Mouse (Mus musculus): Measurements from ENCODE around the gene Olfr9. TPM values are rescaled to one million over a fixed set of nuclear protein-coding genes. Genes with fewer than 3 reads are reported as not detected.
"Not testable (repeated sequence)": the region's sequence is repeated elsewhere in the genome, so short reads cannot be mapped to it uniquely, and the experiment has no call there.

The Olfr9 gene
- not detected for polyA plus RNA-seq (2012; fragmentation: generic; extraction: Trizol)

DNA sequence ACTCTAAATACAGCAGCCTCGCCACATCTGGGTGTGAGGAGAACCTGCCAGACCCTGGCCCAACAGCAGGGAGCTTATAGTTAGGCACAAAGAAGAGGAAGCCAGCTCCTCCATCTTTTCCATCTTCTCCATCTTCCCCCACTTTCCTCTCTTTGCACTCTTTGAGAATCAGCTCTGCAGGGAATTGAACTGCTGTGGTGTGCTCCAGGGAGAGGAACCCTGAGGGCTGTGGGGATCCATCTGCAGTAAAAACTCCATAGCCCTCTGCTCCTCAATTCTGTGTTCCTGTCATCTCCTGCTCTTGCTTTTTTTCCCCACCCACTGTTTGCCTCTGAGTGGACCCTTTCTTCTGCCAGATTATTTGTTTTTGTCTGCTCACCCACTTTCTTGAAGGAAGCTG lies at the start of gene Olfr9:
Gene Olfr9, plus strand, starts transcription at position 301 of the 400 bp plus-strand sequence.
- not testable (repeated sequence) for H3ac ChIP-seq (ENCODE audit: control insufficient read depth, insufficient read length); H3K4me2 ChIP-seq (ENCODE audit: low read depth); H3K79me2 ChIP-seq (ENCODE audit: control insufficient read depth, insufficient read depth); H3K27me3 ChIP-seq (ENCODE audit: control insufficient read depth, insufficient read depth, insufficient read length); H3K36me3 ChIP-seq (ENCODE audit: control insufficient read depth, insufficient read depth); H3K4me3 ChIP-seq

DNA sequence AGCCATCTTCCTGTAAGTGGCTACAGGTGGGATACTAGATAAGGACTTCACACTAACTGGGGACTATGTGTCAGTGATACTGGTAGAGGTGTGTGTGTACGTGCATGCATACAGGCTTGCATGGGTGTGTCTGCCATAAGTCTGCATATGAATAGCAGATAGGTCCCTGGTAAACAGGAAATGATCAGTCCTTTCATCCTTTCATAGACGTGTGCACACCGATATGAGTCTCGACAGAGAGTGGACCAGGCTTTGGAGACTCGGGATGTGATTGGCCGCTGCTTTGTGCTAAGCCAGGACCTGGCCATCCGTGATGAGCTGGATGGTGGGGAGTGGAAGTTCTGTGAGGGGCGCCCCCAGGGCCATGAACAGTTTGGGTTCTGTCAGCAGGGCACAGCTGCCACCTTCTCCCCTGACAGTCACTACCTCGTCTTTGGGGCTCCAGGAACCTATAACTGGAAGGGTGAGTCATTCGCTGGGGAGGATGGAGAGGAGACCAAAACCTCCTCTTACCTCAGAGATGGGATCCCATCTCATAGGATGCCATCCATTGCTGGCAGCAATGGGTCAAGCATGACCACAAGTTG lies 48.7 kb upstream of the Olfr9 start:
- Histone ChIP-seq H3K36me3 (ENCODE audit: control insufficient read depth, insufficient read depth) (peaks cover 52% of the 10 kb centered on the region), H3ac (ENCODE audit: control insufficient read depth, insufficient read length) (no peak overlapping the region), H3K4me2 (ENCODE audit: low read depth) (no peak overlapping the region), H3K4me3 (no peak overlapping the region), H3K27me3 (ENCODE audit: control insufficient read depth, insufficient read depth, insufficient read length) (no peaks in the 10 kb centered on the region), H3K79me2 (ENCODE audit: control insufficient read depth, insufficient read depth) (peaks cover 59% of the 10 kb centered on the region)
- TF ChIP-seq MAX (IDR thresholded peaks at IDR 0.05; ENCODE audit: low read depth) (no peak), POLR2AphosphoS2 (IDR thresholded peaks at IDR 0.05; ENCODE audit: insufficient read length, low read depth) (no peak), TCF12 (IDR thresholded peaks at IDR 0.05; ENCODE audit: insufficient read depth, poor library complexity, severe bottlenecking) (no peak), POLR2A (IDR thresholded peaks at IDR 0.05; ENCODE audit: insufficient read length, low read depth) (no peak), MYOD1 (IDR thresholded peaks at IDR 0.05; ENCODE audit: control insufficient read depth in 1 of 3, insufficient read length in 2 of 3, low read depth in 2 of 3) (peak in 1 of 3 experiments; percentile 69)

DNA sequence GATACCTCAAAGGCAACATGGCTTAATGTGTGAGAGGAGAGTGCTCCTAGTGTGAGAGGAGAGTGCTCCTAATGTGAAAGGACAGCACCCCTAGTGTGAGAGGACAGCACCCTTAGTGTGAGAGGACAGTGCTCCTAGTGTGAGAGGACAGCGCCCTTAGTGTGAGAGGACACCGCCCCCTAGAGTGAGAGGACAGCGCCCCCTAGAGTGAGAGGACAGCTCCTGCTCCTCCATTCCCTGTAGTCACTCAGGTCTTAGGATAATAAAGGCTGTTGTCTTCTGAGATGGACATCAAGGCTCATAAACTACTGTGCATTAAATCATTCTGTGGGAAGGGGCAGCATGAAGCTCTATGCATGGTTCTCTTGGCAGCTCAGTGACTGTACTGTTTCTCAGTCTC lies 43.6 kb upstream of the Olfr9 start:
- Histone ChIP-seq H3K36me3 (ENCODE audit: control insufficient read depth, insufficient read depth) (peaks cover 83% of the 10 kb centered on the region), H3K4me2 (ENCODE audit: low read depth) (no peak overlapping the region), H3K79me2 (ENCODE audit: control insufficient read depth, insufficient read depth) (peaks cover 8% of the 10 kb centered on the region), H3ac (ENCODE audit: control insufficient read depth, insufficient read length) (no peak overlapping the region), H3K27me3 (ENCODE audit: control insufficient read depth, insufficient read depth, insufficient read length) (no peaks in the 10 kb centered on the region), H3K4me3 (no peak overlapping the region)
- TF ChIP-seq REST (IDR thresholded peaks at IDR 0.05; ENCODE audit: insufficient read depth, insufficient read length) = no peak
- peak; percentile 31 for TF ChIP-seq POLR2AphosphoS2 (IDR thresholded peaks at IDR 0.05; ENCODE audit: insufficient read length, low read depth)
- no peak for TF ChIP-seq TCF12 (IDR thresholded peaks at IDR 0.05; ENCODE audit: insufficient read depth, poor library complexity, severe bottlenecking)

DNA sequence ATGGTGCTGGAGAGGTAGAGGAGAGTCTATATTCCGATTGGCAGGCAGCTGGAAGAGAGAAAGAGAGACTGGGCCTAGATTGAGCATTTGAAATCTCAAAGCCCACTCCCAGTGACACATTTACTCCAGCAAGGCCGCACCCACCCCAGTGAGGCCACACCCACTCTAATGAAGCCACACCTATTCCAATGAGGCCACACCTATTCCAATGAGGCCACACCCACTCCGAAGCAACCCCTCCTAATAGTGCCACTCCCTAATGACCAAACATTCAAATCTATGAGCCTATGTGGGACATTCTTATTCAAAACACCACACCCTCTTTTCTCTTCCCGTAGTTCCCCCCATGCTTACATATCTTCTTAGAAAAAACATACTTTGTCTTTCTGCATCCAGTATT lies 41.7 kb upstream of the Olfr9 start:
- H3K79me2 ChIP-seq (ENCODE audit: control insufficient read depth, insufficient read depth) = no peaks in the 10 kb centered on the region
- TF ChIP-seq TCF3 (IDR thresholded peaks at IDR 0.05; ENCODE audit: insufficient read length, low read depth) = no peak
- no peak for TF ChIP-seq TCF12 (IDR thresholded peaks at IDR 0.05; ENCODE audit: insufficient read depth, poor library complexity, severe bottlenecking)
- TF ChIP-seq MYOG (IDR thresholded peaks at IDR 0.05; ENCODE audit: control insufficient read depth in 1 of 3, insufficient read depth in 1 of 3, insufficient read length in 2 of 3, low read depth in 2 of 3) = no peak
- TF ChIP-seq MYOD1 (IDR thresholded peaks at IDR 0.05; ENCODE audit: control insufficient read depth in 1 of 3, insufficient read length in 2 of 3, low read depth in 2 of 3) = no peak
- no peak for TF ChIP-seq POLR2A (IDR thresholded peaks at IDR 0.05; ENCODE audit: insufficient read length, low read depth)
- TF ChIP-seq E2F4 (IDR thresholded peaks at IDR 0.05; ENCODE audit: insufficient read depth) = no peak
- no peak for TF ChIP-seq POLR2AphosphoS2 (IDR thresholded peaks at IDR 0.05; ENCODE audit: insufficient read length, low read depth)
- TF ChIP-seq MAX (IDR thresholded peaks at IDR 0.05; ENCODE audit: low read depth) = no peak
- TF ChIP-seq USF1 (IDR thresholded peaks at IDR 0.05; ENCODE audit: low read depth) = no peak
- TF ChIP-seq CEBPB (IDR thresholded peaks at IDR 0.05; ENCODE audit: insufficient read depth, poor library complexity, severe bottlenecking) = no peak
- TF ChIP-seq SRF (IDR thresholded peaks at IDR 0.05; ENCODE audit: control insufficient read depth, insufficient read length, low read depth) = no peak
- TF ChIP-seq REST (IDR thresholded peaks at IDR 0.05; ENCODE audit: insufficient read depth, insufficient read length) = no peak
- H3K4me2 ChIP-seq (ENCODE audit: low read depth) = no peak overlapping the region
- H3ac ChIP-seq (ENCODE audit: control insufficient read depth, insufficient read length) = no peak overlapping the region
- H3K36me3 ChIP-seq (ENCODE audit: control insufficient read depth, insufficient read depth) = peaks cover 82% of the 10 kb centered on the region
- no peak overlapping the region for H3K4me3 ChIP-seq
- no peaks in the 10 kb centered on the region for H3K27me3 ChIP-seq (ENCODE audit: control insufficient read depth, insufficient read depth, insufficient read length)

DNA sequence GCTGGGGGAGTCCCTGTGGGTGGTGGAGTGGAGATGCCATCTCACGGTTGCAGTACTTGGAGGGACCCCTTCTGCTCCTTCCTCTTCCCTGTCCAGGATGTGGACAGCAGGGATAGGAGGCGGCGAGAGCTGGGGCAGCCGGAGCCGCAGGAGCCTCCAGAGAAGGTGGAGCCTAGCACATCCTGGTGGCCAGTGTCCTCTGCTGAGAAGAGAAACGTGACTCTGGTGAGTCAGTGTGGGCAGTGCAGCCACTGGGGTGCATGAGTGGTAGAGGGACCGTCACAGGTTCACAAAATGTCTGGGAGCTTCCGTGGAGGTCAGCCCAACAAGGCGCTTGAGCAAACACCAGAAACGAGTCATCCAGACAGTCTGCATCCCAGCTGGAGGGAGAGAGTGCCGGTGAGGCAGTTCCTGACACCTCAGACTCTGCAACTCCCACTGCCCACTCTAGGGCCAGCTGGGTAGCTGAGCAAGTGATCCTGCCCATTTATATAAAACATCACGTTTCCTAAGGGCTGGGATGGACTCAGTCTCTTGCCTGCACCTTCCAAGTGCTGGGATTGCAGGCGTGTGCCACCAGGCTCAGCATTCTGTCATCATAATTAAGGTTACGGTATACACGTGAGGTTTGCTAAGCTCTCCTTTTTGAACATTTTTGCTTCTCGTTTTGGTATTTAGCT lies 38.9 kb upstream of the Olfr9 start:
- Histone ChIP-seq H3ac (ENCODE audit: control insufficient read depth, insufficient read length) (no peak overlapping the region), H3K4me2 (ENCODE audit: low read depth) (no peak overlapping the region), H3K79me2 (ENCODE audit: control insufficient read depth, insufficient read depth) (no peaks in the 10 kb centered on the region), H3K36me3 (ENCODE audit: control insufficient read depth, insufficient read depth) (peaks cover 85% of the 10 kb centered on the region), H3K27me3 (ENCODE audit: control insufficient read depth, insufficient read depth, insufficient read length) (no peaks in the 10 kb centered on the region), H3K4me3 (no peak overlapping the region)
- TF ChIP-seq SRF (IDR thresholded peaks at IDR 0.05; ENCODE audit: control insufficient read depth, insufficient read length, low read depth) = no peak
- no peak for TF ChIP-seq TCF12 (IDR thresholded peaks at IDR 0.05; ENCODE audit: insufficient read depth, poor library complexity, severe bottlenecking)
- TF ChIP-seq POLR2A (IDR thresholded peaks at IDR 0.05; ENCODE audit: insufficient read length, low read depth) = no peak
- TF ChIP-seq MAX (IDR thresholded peaks at IDR 0.05; ENCODE audit: low read depth) = no peak
- peak; percentile 17 for TF ChIP-seq POLR2AphosphoS2 (IDR thresholded peaks at IDR 0.05; ENCODE audit: insufficient read length, low read depth)
- TF ChIP-seq MYOD1 (IDR thresholded peaks at IDR 0.05; ENCODE audit: control insufficient read depth in 1 of 3, insufficient read length in 2 of 3, low read depth in 2 of 3) = no peak
- no peak for TF ChIP-seq USF1 (IDR thresholded peaks at IDR 0.05; ENCODE audit: low read depth)

Measured in myocyte (in vitro differentiated cells).